ENCODE assay signal across 20 mouse cellular contexts in the genomic region with DNA sequence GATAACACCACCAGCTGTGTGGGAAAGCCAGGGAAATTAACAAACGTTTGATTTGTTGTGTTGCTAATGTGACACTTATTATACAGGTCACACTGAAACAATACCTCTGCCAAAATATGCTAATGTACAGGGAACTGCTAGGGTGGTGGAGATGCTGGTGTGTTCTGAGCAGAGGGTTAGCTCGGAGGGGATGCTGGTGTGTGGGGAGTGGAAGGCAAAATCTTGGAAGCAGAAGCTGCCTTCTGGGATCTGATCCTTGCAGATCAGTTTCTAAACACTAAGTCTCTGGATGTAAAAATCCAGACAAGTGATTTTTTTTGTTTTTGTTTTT.
A peak's percentile ranks its signal among the peaks of the same experiment; 100 is the strongest.
DNase-seq lines count a peak whose midpoint lies in the region; ATAC-seq and TF ChIP-seq lines count a peak whose summit lies in the region.
"Had no signal": no experiment of that assay in that cellular context is flagged by ENCODE, and none has a peak within 500 bp of the region (broad histone marks: within the 10 kb centered on the region; RNA-seq: fewer than 3 reads in every experiment).

No protein-coding gene starts in this region.

- H3K27ac ChIP-seq in hindbrain, embryonic 13.5 days, result no peak overlapping the region
- no peak overlapping the region for H3K27ac ChIP-seq in hindbrain, postnatal 0 days
- peak overlapping the region; percentile 68; the same call in 1 of the 2 replicates for H3K27ac ChIP-seq in forebrain, embryonic 12.5 days
- peak overlapping the region; percentile 15; the same call in 1 of the 2 replicates for H3K27ac ChIP-seq in forebrain, postnatal 0 days (ENCODE audit: low read depth, low read length)
- H3K27ac ChIP-seq: embryonic facial prominence, embryonic 10.5 days; embryonic facial prominence, embryonic 15.5 days; gastrocnemius, adult 2 months; intestine, embryonic 15.5 days; layer of hippocampus, adult 2 months; limb, embryonic 13.5 days; neural tube, embryonic 15.5 days had no signal

- TF ChIP-seq CTCF in hindbrain, postnatal 0 days (IDR thresholded peaks at IDR 0.05; ENCODE audit: low read depth), result no peak
- no peak for TF ChIP-seq CTCF in forebrain, postnatal 0 days (IDR thresholded peaks at IDR 0.05; ENCODE audit: low read depth)

- peaks cover 24% of the 10 kb centered on the region for H3K4me1 ChIP-seq in hindbrain, embryonic 13.5 days (replicated peaks)
- H3K4me1 ChIP-seq in hindbrain, postnatal 0 days (ENCODE audit: insufficient read depth, low read length), result no peaks in the 10 kb centered on the region
- H3K4me1 ChIP-seq in forebrain, embryonic 12.5 days, result peaks cover 39% of the 10 kb centered on the region
- 0 out of 2 replicates have a peak, but pooled peaks cover 10% of the 10 kb centered on the region for H3K4me1 ChIP-seq in forebrain, postnatal 0 days (ENCODE audit: insufficient read depth)
- H3K4me1 ChIP-seq: heart, embryonic 12.5 days; intestine, embryonic 15.5 days had no signal

- no peaks in the 10 kb centered on the region for H3K36me3 ChIP-seq in hindbrain, embryonic 13.5 days
- no peaks in the 10 kb centered on the region for H3K36me3 ChIP-seq in hindbrain, postnatal 0 days (ENCODE audit: insufficient read depth, low read length)
- no peaks in the 10 kb centered on the region for H3K36me3 ChIP-seq in forebrain, embryonic 12.5 days (replicated peaks)
- H3K36me3 ChIP-seq in forebrain, postnatal 0 days (ENCODE audit: insufficient read depth), result no peaks in the 10 kb centered on the region
- H3K36me3 ChIP-seq: embryonic facial prominence, embryonic 10.5 days; embryonic facial prominence, embryonic 15.5 days; heart, embryonic 12.5 days; intestine, embryonic 15.5 days; limb, embryonic 13.5 days; midbrain, embryonic 12.5 days; neural tube, embryonic 15.5 days had no signal

- no peak overlapping the region for H3K4me2 ChIP-seq in hindbrain, embryonic 13.5 days
- H3K4me2 ChIP-seq in hindbrain, postnatal 0 days (ENCODE audit: low read depth, low read length), result no peak overlapping the region
- no peak overlapping the region for H3K4me2 ChIP-seq in forebrain, embryonic 12.5 days
- no peak overlapping the region for H3K4me2 ChIP-seq in forebrain, postnatal 0 days (ENCODE audit: low read depth)
- H3K4me2 ChIP-seq: embryonic facial prominence, embryonic 15.5 days; heart, embryonic 12.5 days; intestine, embryonic 15.5 days; limb, embryonic 13.5 days; liver, embryonic 11.5 days; midbrain, embryonic 12.5 days; neural tube, embryonic 15.5 days had no signal

- peaks cover 87% of the 10 kb centered on the region for H3K27me3 ChIP-seq in hindbrain, embryonic 13.5 days
- peaks cover 20% of the 10 kb centered on the region for H3K27me3 ChIP-seq in hindbrain, postnatal 0 days (ENCODE audit: insufficient read depth, low read length)
- peaks cover 63% of the 10 kb centered on the region for H3K27me3 ChIP-seq in forebrain, embryonic 12.5 days
- H3K27me3 ChIP-seq in forebrain, postnatal 0 days (ENCODE audit: insufficient read depth, low read length), result no peaks in the 10 kb centered on the region

- WGBS in hindbrain, embryonic 13.5 days, result 7% methylated on average over 2 of the region's 2 CpGs
- 14% methylated on average over 2 of the region's 2 CpGs for WGBS in hindbrain, postnatal 0 days
- 5% methylated on average over 2 of the region's 2 CpGs for WGBS in forebrain, embryonic 12.5 days
- WGBS in forebrain, postnatal 0 days, result 7% methylated on average over 2 of the region's 2 CpGs

- no peak for DNase-seq in hindbrain, postnatal 0 days (ENCODE audit: low spot score)
- DNase-seq in ES-CJ7 (ENCODE audit: low read depth, low spot score), result peak; percentile 38
- DNase-seq in forebrain, postnatal 0 days, result no peak
- no peak for DNase-seq in frontal cortex, postnatal 10 days (ENCODE audit: low spot score in 2 of 2)
- no peak for DNase-seq in thymus, postnatal 25 days
- DNase-seq: gastrocnemius, postnatal 36 days had no signal

- no peak overlapping the region for H3K9ac ChIP-seq in hindbrain, embryonic 13.5 days
- no peak overlapping the region for H3K9ac ChIP-seq in hindbrain, postnatal 0 days (replicated peaks; ENCODE audit: low read length)
- H3K9ac ChIP-seq in forebrain, embryonic 12.5 days, result no peak overlapping the region
- H3K9ac ChIP-seq in forebrain, postnatal 0 days, result no peak overlapping the region; the same call in 1 of the 2 replicates
- H3K9ac ChIP-seq: embryonic facial prominence, embryonic 15.5 days; heart, embryonic 12.5 days; intestine, embryonic 15.5 days; limb, embryonic 13.5 days; midbrain, embryonic 12.5 days; neural tube, embryonic 15.5 days had no signal

- 0 out of 2 replicates have a peak, but pooled peaks have one; percentile 11 for ATAC-seq in hindbrain, embryonic 13.5 days (ENCODE audit: low FRiP score)
- no peak for ATAC-seq in hindbrain, postnatal 0 days
- ATAC-seq in forebrain, embryonic 12.5 days (ENCODE audit: low FRiP score), result peak; percentile 52; the same call in 1 of the 2 replicates
- peak; percentile 28; the same call in 1 of the 2 replicates for ATAC-seq in forebrain, postnatal 0 days
- ATAC-seq: activated CD4-positive, CD25-positive, alpha-beta regulatory T cell, adult 4 months; CD4-positive, CD25-positive, alpha-beta regulatory T cell, adult 4 months; intestine, embryonic 15.5 days had no signal

- H3K4me3 ChIP-seq in hindbrain, embryonic 13.5 days, result no peak overlapping the region
- H3K4me3 ChIP-seq in hindbrain, postnatal 0 days (ENCODE audit: low read length), result no peak overlapping the region
- H3K4me3 ChIP-seq in forebrain, embryonic 12.5 days (replicated peaks), result no peak overlapping the region
- H3K4me3 ChIP-seq in forebrain, postnatal 0 days (ENCODE audit: low read depth, low read length), result no peak overlapping the region
- H3K4me3 ChIP-seq: embryonic facial prominence, embryonic 10.5 days; embryonic facial prominence, embryonic 15.5 days; gastrocnemius, adult 2 months; heart, embryonic 12.5 days; intestine, embryonic 15.5 days; layer of hippocampus, adult 2 months; limb, embryonic 13.5 days; midbrain, embryonic 12.5 days; neural tube, embryonic 15.5 days had no signal

- no peaks in the 10 kb centered on the region for H3K9me3 ChIP-seq in hindbrain, embryonic 13.5 days
- H3K9me3 ChIP-seq in hindbrain, postnatal 0 days (ENCODE audit: low read length), result no peaks in the 10 kb centered on the region
- no peaks in the 10 kb centered on the region for H3K9me3 ChIP-seq in forebrain, embryonic 12.5 days
- H3K9me3 ChIP-seq in forebrain, postnatal 0 days (ENCODE audit: low read length), result no peaks in the 10 kb centered on the region
- H3K9me3 ChIP-seq: embryonic facial prominence, embryonic 10.5 days; embryonic facial prominence, embryonic 15.5 days; heart, embryonic 12.5 days; intestine, embryonic 15.5 days; limb, embryonic 13.5 days; midbrain, embryonic 12.5 days; neural tube, embryonic 15.5 days had no signal

Comparison
In these comparisons a context has a peak if more than half of its experiments do, and no peak if none do; other contexts are left out.
1. H3K27ac ChIP-seq: peak in forebrain, embryonic 12.5 days (single experiment) and forebrain, postnatal 0 days (single experiment); none in hindbrain, embryonic 13.5 days (single experiment) and hindbrain, postnatal 0 days (single experiment).